Mouse (Mus musculus) gastrocnemius, postnatal 36 days (tissue): ENCODE measurements around the gene Tmem131. TPM values are rescaled to one million over a fixed set of nuclear protein-coding genes. Genes with fewer than 3 reads are reported as not detected.
"Not testable (repeated sequence)": the region's sequence is repeated elsewhere in the genome, so short reads cannot be mapped to it uniquely, and the experiment has no call there.

Experiments
- DNase-seq, 2 experiments: peaks; one replicate each; pipeline ENCODE4 v3.0.0; 2022
- intact Hi-C: fragments of 180-260 bp; cut with DNase I; formaldehyde crosslinking; loops from one replicate; pipeline ENCODE4 v1.15.1; 2025
- total RNA-seq, 2 experiments: library from RNA; stranded (reverse); gene quantifications; 2 replicates each; pipeline ENCODE4 v1.2.3; 2021

Gene Tmem131
- total RNA-seq, 2 experiments from 2014 or later = 21.0 to 23.7 TPM

- intact Hi-C loops = no loop called here
- DNase-seq = no peak
Observed at GRCm38 (mm10) chr1:36848036-36848435, 95.4 kb downstream of the Tmem131 start.

GRCm38 (mm10) chr1:36847276-36847675 lies 96.2 kb downstream of the Tmem131 start:
- intact Hi-C loops = no loop called here
- no peak for DNase-seq

- DNase-seq = no peak
- intact Hi-C loops = no loop called here
Observed at GRCm38 (mm10) chr1:36845031-36845430, 98.4 kb downstream of the Tmem131 start.

- intact Hi-C loops = no loop called here
- DNase-seq = no peak
Observed at GRCm38 (mm10) chr1:36841806-36842205, 101.7 kb downstream of the Tmem131 start.

GRCm38 (mm10) chr1:36840959-36841358 lies 102.5 kb downstream of the Tmem131 start:
- intact Hi-C loops = no loop called here
- DNase-seq = no peak

GRCm38 (mm10) chr1:36839858-36840257 lies 103.6 kb downstream of the Tmem131 start:
- intact Hi-C loops = no loop called here

GRCm38 (mm10) chr1:36836274-36836954 lies 107.1 kb downstream of the Tmem131 start:
- DNase-seq = no peak
- intact Hi-C loops = no loop called here

More at GRCm38 (mm10) chr1:36839858-36840257, 103.6 kb downstream of the Tmem131 start:
- DNase-seq = no peak

- no peak for DNase-seq
- intact Hi-C loops = no loop called here
Observed at GRCm38 (mm10) chr1:36835593-36835992, 107.9 kb downstream of the Tmem131 start.

- no peak for DNase-seq
- intact Hi-C loops = no loop called here
Observed at GRCm38 (mm10) chr1:36834090-36834489, 109.4 kb downstream of the Tmem131 start.

- DNase-seq = no peak
- intact Hi-C loops = no loop called here
Observed at GRCm38 (mm10) chr1:36830913-36831866, 112.3 kb downstream of the Tmem131 start.

- DNase-seq = no peak
- intact Hi-C loops = no loop called here
Observed at GRCm38 (mm10) chr1:36824356-36824755, 119.1 kb downstream of the Tmem131 start.

- intact Hi-C loops, DNase-seq: not testable (repeated sequence)
Observed at GRCm38 (mm10) chr1:36821918-36822317, 121.5 kb downstream of the Tmem131 start.

- no peak for DNase-seq
- intact Hi-C loops = no loop called here
Observed at GRCm38 (mm10) chr1:36815166-36815565, 128.3 kb downstream of the Tmem131 start.

GRCm38 (mm10) chr1:36814271-36814903 lies 129.1 kb downstream of the Tmem131 start:
- no peak for DNase-seq
- intact Hi-C loops = no loop called here

- intact Hi-C loops = no loop called here
- no peak for DNase-seq
Observed at GRCm38 (mm10) chr1:36813415-36813814, 130.1 kb downstream of the Tmem131 start.

- DNase-seq = no peak
- intact Hi-C loops = no loop called here
Observed at GRCm38 (mm10) chr1:36811806-36812205, 131.7 kb downstream of the Tmem131 start.

GRCm38 (mm10) chr1:36807782-36808565 lies 135.5 kb downstream of the Tmem131 start:
- DNase-seq = no peak
- intact Hi-C loops = no loop called here

- no peak for DNase-seq
- intact Hi-C loops = no loop called here
Observed at GRCm38 (mm10) chr1:36807086-36807485, 136.4 kb downstream of the Tmem131 start.

GRCm38 (mm10) chr1:36806181-36806905 lies 137.1 kb downstream of the Tmem131 start:
- DNase-seq = no peak
- intact Hi-C loops = no loop called here

- no peak for DNase-seq
- intact Hi-C loops = no loop called here
Observed at GRCm38 (mm10) chr1:36804833-36805232, 138.6 kb downstream of the Tmem131 start.
